Mouse (Mus musculus) olfactory bulb, adult 2 months (tissue): ENCODE results near the gene Glrx3.

Experiments used
- CTCF ChIP-seq: fragments of 200-500 bp; IDR thresholded peaks from 2 replicates; pipeline ENCODE4 v1.5.1; 2012; ENCODE audit warnings: low read depth, mild to moderate bottlenecking, low read length, moderate library complexity; ENCODE audit not compliant: insufficient read depth
- POLR2A ChIP-seq: fragments of 200-500 bp; IDR thresholded peaks from 2 replicates; pipeline ENCODE4 v1.6.1; 2012; ENCODE audit warnings: mild to moderate bottlenecking, low read depth, low read length, moderate library complexity; ENCODE audit not compliant: insufficient read depth

GRCm38 (mm10) chr7:137395421-137395820 lies 42.0 kb upstream of the Glrx3 start:
- TF ChIP-seq POLR2A (no peak), CTCF (no peak)
